Mouse (Mus musculus) lung, postnatal 25 days (tissue): ENCODE measurements around the gene Tnf.
A peak's percentile ranks its signal among the peaks of the same experiment; 100 is the strongest.

Source experiments
- DNase-seq: peaks from one replicate; pipeline ENCODE4 v3.0.0; 2022; ENCODE audit warnings: low spot score

The Tnf gene

GRCm38 (mm10) chr17:35201787-35202186, at the start of gene Tnf:
Tnf (minus strand) TSS chr17:35202007.
- peak; percentile 70 for DNase-seq

DNA sequence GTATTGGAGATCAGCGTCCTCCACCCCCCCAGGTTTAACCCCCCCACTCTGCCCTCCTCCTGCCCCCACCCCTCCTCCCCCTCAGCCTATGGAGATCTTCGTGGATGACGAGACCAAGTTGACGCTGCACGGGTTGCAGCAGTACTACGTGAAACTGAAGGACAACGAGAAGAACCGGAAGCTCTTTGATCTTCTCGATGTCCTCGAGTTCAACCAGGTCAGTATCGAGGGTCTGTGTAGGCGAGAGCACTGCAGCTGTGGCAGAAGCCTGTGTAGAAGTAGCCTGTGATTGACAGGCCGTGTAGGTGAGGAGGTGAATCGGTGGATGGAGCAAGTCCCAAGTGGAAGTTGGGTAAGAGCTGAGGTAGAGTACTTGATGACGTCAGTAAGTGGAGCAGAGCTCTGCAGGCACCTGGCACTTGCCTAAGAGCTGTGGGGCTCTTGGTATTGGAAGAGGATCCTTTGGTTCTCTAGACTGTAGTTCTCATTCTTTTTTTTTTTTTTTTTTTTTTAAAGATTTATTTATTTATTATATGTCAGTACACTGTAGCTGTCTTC, 49.4 kb upstream of the Tnf start:
- peak; percentile 89 for DNase-seq

GRCm38 (mm10) chr17:35250348-35251120, 48.7 kb upstream of the Tnf start:
- no peak for DNase-seq

DNA sequence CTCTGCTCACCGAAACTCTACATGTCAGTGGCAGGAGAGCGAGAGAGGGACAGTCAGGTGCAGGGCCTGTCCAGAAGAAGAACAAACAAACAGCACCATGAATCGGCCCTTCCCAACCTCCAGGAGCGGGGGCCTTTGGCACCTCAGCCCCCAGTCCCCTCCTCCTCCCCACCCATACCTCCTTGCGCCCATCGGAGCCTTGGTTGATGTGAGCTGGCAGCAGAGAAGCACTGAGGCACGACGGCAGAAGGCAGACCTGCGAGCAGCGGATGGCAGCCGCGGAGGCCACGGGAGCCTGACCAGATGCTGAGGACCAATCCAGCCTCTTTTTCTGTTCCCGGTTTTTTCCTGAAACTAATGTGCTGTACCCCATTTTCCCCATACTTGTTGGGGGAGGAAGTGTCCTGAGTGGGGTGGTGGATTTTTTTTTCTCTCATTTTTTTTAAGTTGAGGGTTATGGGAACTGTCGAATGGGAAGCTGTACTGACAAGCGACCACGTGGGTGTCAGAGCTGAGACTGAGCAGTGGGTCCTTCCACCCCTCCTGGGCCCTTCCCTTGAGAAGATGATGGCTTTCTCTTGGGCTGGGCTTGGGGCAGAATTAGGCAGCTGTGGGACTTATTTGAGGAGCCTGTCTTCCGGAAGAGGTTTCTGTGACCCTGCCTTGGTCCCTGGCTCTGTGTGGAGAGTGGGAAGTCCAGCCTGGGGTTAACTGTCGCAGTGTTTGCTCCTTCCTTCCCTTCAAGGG, 47.8 kb upstream of the Tnf start:
- no peak for DNase-seq

DNA sequence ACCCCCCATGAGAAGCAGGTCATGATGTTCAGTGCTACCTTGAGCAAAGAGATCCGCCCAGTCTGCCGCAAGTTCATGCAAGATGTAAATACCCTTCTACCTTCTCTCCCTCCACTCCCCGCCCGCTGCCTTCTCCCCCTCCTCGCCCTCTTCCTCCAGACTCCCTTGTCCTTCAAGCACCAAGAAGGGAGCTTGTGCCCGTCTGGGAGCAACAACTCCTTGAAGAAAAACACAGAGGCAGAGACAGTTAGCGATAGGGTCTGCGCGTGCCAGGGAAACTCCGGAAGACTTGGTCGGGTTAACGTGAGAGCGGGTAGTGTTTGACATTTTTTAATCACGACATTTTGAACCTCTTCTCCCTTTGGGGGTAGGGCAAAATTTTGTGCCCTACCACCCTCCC, 47.2 kb upstream of the Tnf start:
- no peak for DNase-seq

DNA sequence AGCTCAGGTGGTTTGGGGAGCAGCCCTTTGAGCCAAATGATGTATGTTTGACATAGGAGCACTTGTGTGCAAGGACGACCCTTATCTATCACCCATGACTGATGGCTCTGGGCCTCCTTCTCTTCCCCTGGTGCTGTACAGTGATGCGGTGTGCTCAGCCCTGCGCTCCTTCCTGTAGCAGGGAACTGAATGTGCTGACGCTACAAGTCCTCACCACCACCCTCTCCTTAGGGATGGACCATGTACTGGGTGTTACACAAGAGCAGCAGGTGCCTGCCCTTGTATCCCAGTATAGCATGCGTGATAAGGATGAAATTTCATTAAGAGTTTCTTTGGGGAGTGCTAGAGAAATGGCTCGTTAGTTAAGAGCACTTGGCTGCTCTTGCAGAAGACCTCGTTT, 45.3 kb upstream of the Tnf start:
- DNase-seq: no peak

GRCm38 (mm10) chr17:35245731-35246623, 44.2 kb upstream of the Tnf start:
- DNase-seq: no peak

DNA sequence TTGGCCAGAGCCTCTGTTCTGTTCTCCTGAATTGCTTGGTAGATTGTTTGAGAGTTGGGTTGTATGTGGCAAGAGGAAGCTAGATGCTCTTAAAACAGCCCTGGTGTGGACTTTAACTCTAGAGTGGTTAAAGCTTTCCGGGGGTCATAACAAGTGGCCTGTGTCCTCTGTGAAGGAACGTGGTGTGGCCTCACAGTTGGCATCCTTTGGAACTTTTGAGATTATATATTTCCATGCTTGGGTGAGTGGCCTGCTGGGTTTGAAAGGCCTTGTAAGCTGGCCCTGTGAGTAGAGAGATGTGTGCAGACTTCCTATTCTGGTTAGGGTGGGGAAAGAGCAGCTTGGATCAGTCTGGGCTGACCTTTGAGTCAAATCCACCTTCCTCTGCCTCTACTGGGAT, 43.2 kb upstream of the Tnf start:
- no peak for DNase-seq

DNA sequence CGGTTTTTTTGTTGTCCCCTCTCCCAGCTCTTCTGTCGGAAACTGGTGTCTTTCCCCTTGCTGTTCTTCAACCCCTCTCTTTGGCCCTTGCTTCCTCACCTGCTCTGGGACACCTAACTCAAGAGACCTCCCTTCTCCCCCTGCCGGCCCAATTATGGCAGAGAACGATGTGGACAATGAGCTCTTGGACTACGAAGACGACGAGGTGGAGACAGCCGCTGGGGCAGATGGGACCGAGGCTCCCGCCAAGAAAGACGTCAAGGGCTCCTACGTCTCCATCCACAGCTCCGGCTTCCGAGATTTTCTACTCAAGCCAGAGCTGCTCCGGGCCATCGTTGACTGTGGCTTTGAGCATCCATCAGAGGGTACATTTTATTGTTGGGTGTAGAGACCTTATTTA, 41.3 kb upstream of the Tnf start:
- no peak for DNase-seq

DNA sequence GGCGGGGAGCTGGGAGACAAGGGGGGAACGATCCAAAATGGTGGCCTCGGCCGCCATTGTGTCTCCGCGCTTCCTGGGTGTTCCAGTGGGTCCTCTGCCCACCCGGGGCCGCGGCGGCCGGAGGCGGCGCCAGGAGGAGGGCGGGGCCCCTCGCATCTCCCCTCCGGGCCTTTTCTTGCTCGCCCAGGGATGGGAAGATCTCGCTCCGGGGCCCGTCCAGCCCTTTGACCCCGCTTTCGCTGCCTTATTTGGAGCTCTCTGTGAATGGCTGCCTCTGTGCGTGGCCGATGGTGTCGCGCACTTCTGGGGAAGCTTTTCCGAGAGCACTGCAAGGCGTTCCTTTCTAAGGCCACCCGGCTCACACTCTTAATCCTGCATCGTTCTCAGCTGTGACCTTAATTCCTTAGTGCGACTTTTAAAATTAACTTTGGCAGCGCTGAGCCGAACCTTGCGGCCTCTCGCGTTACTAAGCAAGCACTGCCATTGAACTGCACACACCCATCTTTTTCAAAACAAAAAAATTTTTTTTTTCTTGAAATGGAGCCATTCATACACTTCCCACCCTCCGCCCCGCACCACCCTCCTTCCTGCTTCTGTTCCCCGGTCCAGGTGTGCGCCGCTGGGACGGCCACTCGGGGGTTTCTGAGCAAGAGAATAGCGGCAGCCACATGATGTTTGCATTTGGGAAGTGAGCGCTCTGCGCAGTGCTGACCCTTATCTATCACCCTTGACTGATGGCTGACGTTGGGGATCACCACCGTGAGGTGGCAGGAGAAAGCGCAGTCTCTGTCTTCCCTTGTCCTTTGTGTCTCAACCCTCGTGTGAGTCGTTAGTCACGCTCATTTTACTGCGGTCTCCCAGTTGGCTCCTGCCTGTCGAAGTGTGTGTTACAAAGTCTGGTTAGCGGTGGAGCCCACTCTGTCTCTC, 40.5 kb upstream of the Tnf start:
- DNase-seq: no peak

GRCm38 (mm10) chr17:35241305-35242014, 39.7 kb upstream of the Tnf start, which contains the start of gene Ddx39b:
Ddx39b (plus strand) TSS chr17:35241746.
- peak; percentile 96 for DNase-seq

GRCm38 (mm10) chr17:35240384-35241304, 38.8 kb upstream of the Tnf start:
- DNase-seq: no peak

- no peak for DNase-seq
Measured at GRCm38 (mm10) chr17:35239700-35240099, 37.9 kb upstream of the Tnf start.

GRCm38 (mm10) chr17:35237504-35237903, 35.7 kb upstream of the Tnf start:
- no peak for DNase-seq

GRCm38 (mm10) chr17:35236996-35237395, 35.2 kb upstream of the Tnf start:
- no peak for DNase-seq

GRCm38 (mm10) chr17:35236390-35236746, 34.6 kb upstream of the Tnf start:
- peak; percentile 95 for DNase-seq

DNA sequence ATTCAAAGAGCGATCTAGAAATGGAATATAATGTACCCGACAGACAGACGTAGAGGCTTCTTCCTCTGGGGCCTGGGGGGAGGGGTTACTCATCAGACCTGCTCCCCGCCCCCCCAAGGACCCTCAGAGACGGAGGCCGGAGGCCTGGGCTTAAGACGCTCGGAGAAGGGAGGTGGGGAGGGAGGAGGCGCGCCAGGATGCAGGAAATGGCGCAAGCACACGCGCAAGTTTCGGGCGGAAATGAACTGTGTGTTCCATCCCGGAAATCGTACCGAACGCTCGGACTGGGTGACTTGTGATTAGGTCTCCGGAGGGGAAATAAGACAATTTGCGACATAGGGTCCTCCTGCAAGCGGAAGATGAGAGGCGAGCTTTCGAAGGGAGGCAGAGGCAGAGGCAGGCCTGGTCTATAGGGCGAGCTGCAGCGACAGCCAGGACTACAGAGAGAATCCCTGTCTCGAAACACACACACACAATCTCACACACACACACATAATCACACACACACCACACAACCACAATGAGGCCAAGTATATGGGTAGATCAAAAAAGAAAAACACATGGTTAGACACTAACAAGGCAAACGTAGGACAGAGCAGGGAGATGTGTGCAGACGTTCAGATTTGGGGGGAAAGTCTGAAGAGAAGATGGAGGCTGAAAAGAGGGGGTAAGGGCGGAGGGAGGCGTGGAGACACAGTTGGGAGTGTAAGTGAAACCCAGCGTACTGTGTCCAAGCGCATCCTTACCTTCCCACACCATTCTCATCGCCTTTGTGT, 34.0 kb upstream of the Tnf start, which contains the start of gene Nfkbil1:
Gene Nfkbil1, minus strand, starts transcription at position 179 of the 776 bp plus-strand sequence.
- peak; percentile 96 for DNase-seq

DNA sequence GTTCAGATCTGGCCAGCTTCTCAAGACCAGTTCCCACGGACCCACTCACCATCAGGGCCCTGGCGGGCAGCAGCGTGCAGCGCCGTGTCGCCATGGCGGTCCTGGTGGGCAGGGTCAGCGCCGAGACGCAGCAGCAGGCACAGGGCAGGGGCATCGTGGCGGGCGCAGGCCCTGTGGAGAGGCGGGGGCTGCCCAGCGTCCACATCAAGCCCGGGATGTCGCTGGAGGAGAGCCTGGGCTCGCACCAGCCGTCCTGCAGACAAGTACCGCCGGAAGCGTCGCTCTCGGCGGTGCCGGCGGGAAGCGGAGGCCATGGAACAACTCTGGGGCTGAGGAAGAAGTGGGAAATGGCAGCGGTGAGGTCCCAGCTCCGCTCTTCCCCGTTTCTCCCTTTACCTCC, 33.1 kb upstream of the Tnf start:
- DNase-seq: no peak
